In genomic region chr8:121300501-121301411, GRCm38 (mm10) we compare ENCODE assay signal across 8 mouse cellular contexts.
DNase-seq lines count a peak whose midpoint lies in the region; ATAC-seq lines count a peak whose summit lies in the region.

No protein-coding gene starts in this region.

- H3K9me3 ChIP-seq in embryonic facial prominence, embryonic 14.5 days (ENCODE audit: control insufficient read depth, low read length): no peaks in the 10 kb centered on the region
- H3K9me3 ChIP-seq in midbrain, embryonic 10.5 days (replicated peaks): no peaks in the 10 kb centered on the region

- peak; percentile 73 for ATAC-seq in activated CD4-positive, CD25-positive, alpha-beta regulatory T cell, adult 4 months
- peak; percentile 70 for ATAC-seq in embryonic facial prominence, embryonic 14.5 days (ENCODE audit: low read depth)

- peak; percentile 86 for DNase-seq in embryonic facial prominence, embryonic 14.5 days (ENCODE audit: low spot score)
- DNase-seq in induced T-regulatory cell, adult 2 months (ENCODE audit: low read depth): peak; percentile 25
- DNase-seq in midbrain, embryonic 10.5 days (ENCODE audit: low spot score): peak; percentile 70
- DNase-seq in thymus, postnatal 25 days: peak; percentile 62
- DNase-seq in cerebellum, adult 11 months: no peak
- DNase-seq in Muller cell, postnatal 12 days (ENCODE audit: inconsistent ontology term): no peak
- no peak for DNase-seq in layer of hippocampus, adult 9-11 months

- peak overlapping the region; percentile 54 for H3K4me2 ChIP-seq in embryonic facial prominence, embryonic 14.5 days (ENCODE audit: low read depth, low read length)

- peak overlapping the region; percentile 49 for H3K9ac ChIP-seq in embryonic facial prominence, embryonic 14.5 days (ENCODE audit: low read depth, low read length)

- H3K27me3 ChIP-seq in embryonic facial prominence, embryonic 14.5 days (replicated peaks; ENCODE audit: control insufficient read depth, insufficient read depth, low read length): 0 out of 2 replicates have a peak, but pooled peaks cover 3% of the 10 kb centered on the region
- H3K27me3 ChIP-seq in midbrain, embryonic 10.5 days (ENCODE audit: low read depth, poor library complexity, severe bottlenecking): peaks cover 38% of the 10 kb centered on the region

- peak overlapping the region; percentile 85 for H3K27ac ChIP-seq in embryonic facial prominence, embryonic 14.5 days (replicated peaks; ENCODE audit: low read depth, low read length)
- H3K27ac ChIP-seq in midbrain, embryonic 10.5 days (replicated peaks): peak overlapping the region; percentile 83

- no peaks in the 10 kb centered on the region for H3K36me3 ChIP-seq in embryonic facial prominence, embryonic 14.5 days (ENCODE audit: control insufficient read depth, insufficient read depth, low read length)
- H3K36me3 ChIP-seq in midbrain, embryonic 10.5 days: no peaks in the 10 kb centered on the region

- H3K4me1 ChIP-seq in embryonic facial prominence, embryonic 14.5 days (ENCODE audit: control insufficient read depth, insufficient read depth, low read length): peaks cover 32% of the 10 kb centered on the region
- peaks cover 46% of the 10 kb centered on the region for H3K4me1 ChIP-seq in midbrain, embryonic 10.5 days

- 9% methylated on average over 27 of the region's 28 CpGs for WGBS in embryonic facial prominence, embryonic 14.5 days
- WGBS in midbrain, embryonic 10.5 days: 32% methylated on average over 28 of the region's 28 CpGs

- H3K4me3 ChIP-seq in embryonic facial prominence, embryonic 14.5 days (ENCODE audit: low read depth, low read length): peak overlapping the region; percentile 22; the same call in 1 of the 2 replicates
- peak overlapping the region; percentile 46 for H3K4me3 ChIP-seq in midbrain, embryonic 10.5 days

Comparison
In these comparisons a context has a peak if more than half of its experiments do, and no peak if none do; other contexts are left out.
1. DNase-seq: peak in embryonic facial prominence, embryonic 14.5 days (single experiment), induced T-regulatory cell, adult 2 months (single experiment), midbrain, embryonic 10.5 days (single experiment) and thymus, postnatal 25 days (single experiment); none in cerebellum, adult 11 months (single experiment), Muller cell, postnatal 12 days (single experiment) and layer of hippocampus, adult 9-11 months (single experiment).